15 mouse cellular contexts compared by ENCODE assay signal in the genomic region with DNA sequence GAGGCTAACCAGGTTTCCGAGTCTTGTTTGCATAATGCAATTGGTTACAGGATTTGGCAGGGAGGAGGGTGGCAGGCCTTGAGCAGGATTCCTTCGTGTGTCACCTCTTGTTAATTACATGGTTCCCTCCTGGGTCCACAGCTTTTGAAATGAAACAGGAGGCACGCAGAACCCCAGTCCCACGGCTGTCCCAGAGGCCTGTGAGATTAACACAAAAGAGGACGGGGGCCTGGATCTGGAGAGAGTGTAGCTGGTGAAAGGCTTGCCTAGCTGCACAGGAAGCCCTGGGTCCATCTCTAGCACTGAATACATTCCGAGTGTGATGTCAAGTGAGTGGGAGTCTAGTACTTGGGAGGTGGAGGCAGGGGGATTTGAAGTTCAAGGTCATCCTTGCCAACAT. TPM values are rescaled to one million over a fixed set of nuclear protein-coding genes. Genes with fewer than 3 reads are reported as not detected.
"Had no signal": no experiment of that assay in that cellular context is flagged by ENCODE, and none has a peak within 500 bp of the region (broad histone marks: within the 10 kb centered on the region; RNA-seq: fewer than 3 reads in every experiment).

No protein-coding gene starts in this region.

- H3K27ac ChIP-seq: limb, embryonic 12.5 days; limb, embryonic 15.5 days; liver, embryonic 14.5 days; macrophage; neural tube, embryonic 13.5 days had no signal

- H3K9me3 ChIP-seq: limb, embryonic 12.5 days; limb, embryonic 15.5 days; neural tube, embryonic 13.5 days had no signal

- H3K4me3 ChIP-seq: limb, embryonic 12.5 days; limb, embryonic 15.5 days; myocyte; neural tube, embryonic 13.5 days had no signal

- H3K4me1 ChIP-seq: limb, embryonic 12.5 days; limb, embryonic 15.5 days; neural tube, embryonic 13.5 days had no signal

- H3K36me3 ChIP-seq: limb, embryonic 12.5 days; limb, embryonic 15.5 days; neural tube, embryonic 13.5 days had no signal

- H3K4me2 ChIP-seq: limb, embryonic 12.5 days; limb, embryonic 15.5 days; liver, embryonic 11.5 days; lung, embryonic 14.5 days; neural tube, embryonic 13.5 days had no signal

- H3K9ac ChIP-seq: limb, embryonic 12.5 days; limb, embryonic 15.5 days; liver, embryonic 14.5 days; liver, postnatal 0 days; lung, embryonic 14.5 days; neural tube, embryonic 13.5 days had no signal

RNA-seq across cellular contexts. Expression of gene Matn1, which starts 15.5 kb away (rescaled TPM):
- total RNA-seq: megakaryocyte, adult 5-6 weeks; monocyte, adult 5-6 weeks; neutrophil, adult 5-6 weeks had no signal
- polyA plus RNA-seq: liver, postnatal 0 days; lung, embryonic 14.5 days; lung, postnatal 0 days; myocyte; testis, adult 2 months; urinary bladder, adult 2 months had no signal
